Mouse (Mus musculus) kidney, adult 2 months (tissue): ENCODE results near the gene Taldo1. TPM values are rescaled to one million over a fixed set of nuclear protein-coding genes. Genes with fewer than 3 reads are reported as not detected.
"Not testable (repeated sequence)": the region's sequence is repeated elsewhere in the genome, so short reads cannot be mapped to it uniquely, and the experiment has no call there.

ENCODE experiments used
- DNase-seq: peaks from one replicate; pipeline ENCODE4 v3.0.0; 2021
- H3K27ac ChIP-seq: fragments of 200-500 bp; 2 replicates; pipeline ENCODE4 v1.5.1; 2012; ENCODE audit warnings: low read depth, low read length, control low read depth, inconsistent platforms; ENCODE audit not compliant: insufficient read depth
- H3K27me3 ChIP-seq: fragments of 200-500 bp; replicated peaks from 2 replicates; pipeline ENCODE4 v1.6.1; 2012; ENCODE audit warnings: mild to moderate bottlenecking, moderate library complexity, low read length, inconsistent platforms; ENCODE audit not compliant: control insufficient read depth, insufficient read depth
- H3K36me3 ChIP-seq: fragments of 200-500 bp; 2 replicates; pipeline ENCODE4 v1.6.1; 2012; ENCODE audit warnings: mild to moderate bottlenecking, moderate library complexity, low read length, inconsistent platforms; ENCODE audit not compliant: control insufficient read depth, insufficient read depth
- H3K4me1 ChIP-seq: fragments of 200-500 bp; 2 replicates; pipeline ENCODE4 v1.6.1; 2011; ENCODE audit warnings: low read length; ENCODE audit not compliant: control insufficient read depth, insufficient read depth
- H3K4me3 ChIP-seq: fragments of 200-500 bp; 2 replicates; pipeline ENCODE4 v1.5.1; 2011; ENCODE audit warnings: mild to moderate bottlenecking, low read depth, low read length, control low read depth; ENCODE audit not compliant: insufficient read depth
- CTCF ChIP-seq: fragments of 200-500 bp; conservative IDR thresholded peaks from 2 replicates; pipeline ENCODE4 v1.5.1; 2011; ENCODE audit warnings: low read depth, mild to moderate bottlenecking, control low read depth, low read length, moderate library complexity, mixed read lengths; ENCODE audit not compliant: insufficient read depth, insufficient read length
- POLR2A ChIP-seq: fragments of 200-500 bp; IDR thresholded peaks from one replicate; pipeline ENCODE4 v1.6.1; 2011; ENCODE audit warnings: low read depth, low read length, control low read depth
- WGBS: fragments of 180-500 bp; shearing (Covaris S2); methylation state at CpG from one replicate; pipeline ENCODE4 v1.1.7; 2018; 5-methylcytosine and 5-hydroxymethylcytosine counted together
- polyA plus RNA-seq: library from polyadenylated mRNA; depleted of rRNA; stranded (reverse); fragments of >200 nt; gene quantifications from 2 replicates; pipeline ENCODE4 v1.2.3, GENCODE M21; 2012

The Taldo1 gene
- polyA plus RNA-seq, 1 experiment, result 366 TPM

GRCm38 (mm10) chr7:141403305-141403704, 11.3 kb downstream of the Taldo1 start:
- peak; percentile 99 for TF ChIP-seq CTCF
- TF ChIP-seq POLR2A, result no peak

GRCm38 (mm10) chr7:141405466-141405865, 13.5 kb downstream of the Taldo1 start:
- no peaks in the 10 kb centered on the region for H3K27me3 ChIP-seq
- no peaks in the 10 kb centered on the region for H3K4me1 ChIP-seq
- H3K27ac ChIP-seq, result no peak overlapping the region
- no peak for DNase-seq
- TF ChIP-seq POLR2A, result no peak
- TF ChIP-seq CTCF, result no peak
- H3K4me3 ChIP-seq, result no peak overlapping the region
- 0 out of 2 replicates have a peak, but pooled peaks cover 2% of the 10 kb centered on the region for H3K36me3 ChIP-seq
- WGBS, result 73% methylated on average over 4 of the region's 4 CpGs

More at GRCm38 (mm10) chr7:141403305-141403704, 11.3 kb downstream of the Taldo1 start:
- WGBS, result 24% methylated on average over 5 of the region's 5 CpGs
- Histone ChIP-seq H3K36me3 (0 out of 2 replicates have a peak, but pooled peaks cover 2% of the 10 kb centered on the region), H3K27me3 (no peaks in the 10 kb centered on the region), H3K4me3 (no peak overlapping the region), H3K4me1 (no peaks in the 10 kb centered on the region), H3K27ac (no peak overlapping the region)
- peak; percentile 72 for DNase-seq

- DNase-seq, H3K4me1 ChIP-seq, H3K36me3 ChIP-seq, H3K4me3 ChIP-seq, H3K27me3 ChIP-seq, H3K27ac ChIP-seq: not testable (repeated sequence)
- 95% methylated on average over 7 of the region's 7 CpGs for WGBS
Observed at GRCm38 (mm10) chr7:141407670-141408069, 15.7 kb downstream of the Taldo1 start.

GRCm38 (mm10) chr7:141408833-141409232, 16.8 kb downstream of the Taldo1 start:
- TF ChIP-seq POLR2A, result no peak
- TF ChIP-seq CTCF, result peak; percentile 93
- H3K27ac ChIP-seq, result no peak overlapping the region

GRCm38 (mm10) chr7:141410631-141411030, 18.6 kb downstream of the Taldo1 start:
- DNase-seq, result no peak
- H3K27me3 ChIP-seq, result no peaks in the 10 kb centered on the region
- no peaks in the 10 kb centered on the region; the same call in 1 of the 2 replicates for H3K36me3 ChIP-seq
- TF ChIP-seq POLR2A (no peak), CTCF (no peak)
- no peak overlapping the region for H3K27ac ChIP-seq
- 87% methylated on average over 8 of the region's 8 CpGs for WGBS
- peaks cover 4% of the 10 kb centered on the region; the same call in 1 of the 2 replicates for H3K4me1 ChIP-seq
- H3K4me3 ChIP-seq, result no peak overlapping the region

More at GRCm38 (mm10) chr7:141408833-141409232, 16.8 kb downstream of the Taldo1 start:
- H3K27me3 ChIP-seq, result no peaks in the 10 kb centered on the region
- H3K4me3 ChIP-seq, result no peak overlapping the region
- H3K4me1 ChIP-seq, result no peaks in the 10 kb centered on the region; the same call in 1 of the 2 replicates
- no peaks in the 10 kb centered on the region; the same call in 1 of the 2 replicates for H3K36me3 ChIP-seq
- 5% methylated on average over 11 of the region's 11 CpGs for WGBS
- DNase-seq, result peak; percentile 92

GRCm38 (mm10) chr7:141411667-141412066, 19.7 kb downstream of the Taldo1 start:
- TF ChIP-seq CTCF (no peak), POLR2A (no peak)
- WGBS, result 95% methylated on average over 1 of the region's 1 CpGs
- no peak for DNase-seq

GRCm38 (mm10) chr7:141413331-141413730, 21.3 kb downstream of the Taldo1 start:
- TF ChIP-seq CTCF (no peak), POLR2A (no peak)
- 2% methylated on average over 16 of the region's 16 CpGs for WGBS
- H3K27me3 ChIP-seq, result no peaks in the 10 kb centered on the region
- H3K27ac ChIP-seq, result peak overlapping the region; percentile 74
- H3K36me3 ChIP-seq, result no peaks in the 10 kb centered on the region; the same call in 1 of the 2 replicates
- DNase-seq, result no peak
- peak overlapping the region; percentile 89 for H3K4me3 ChIP-seq
- peaks cover 4% of the 10 kb centered on the region; the same call in 1 of the 2 replicates for H3K4me1 ChIP-seq

More at GRCm38 (mm10) chr7:141411667-141412066, 19.7 kb downstream of the Taldo1 start:
- H3K27me3 ChIP-seq, result no peaks in the 10 kb centered on the region
- H3K27ac ChIP-seq, result no peak overlapping the region
- H3K36me3 ChIP-seq, result no peaks in the 10 kb centered on the region; the same call in 1 of the 2 replicates
- peaks cover 4% of the 10 kb centered on the region; the same call in 1 of the 2 replicates for H3K4me1 ChIP-seq
- no peak overlapping the region for H3K4me3 ChIP-seq
